Comparison of ENCODE assay signal across 8 mouse cellular contexts in genomic region chr3:89411490-89412393, GRCm38 (mm10). TPM values are rescaled to one million over a fixed set of nuclear protein-coding genes. Genes with fewer than 3 reads are reported as not detected.
DNase-seq lines count a peak whose midpoint lies in the region; ATAC-seq and TF ChIP-seq lines count a peak whose summit lies in the region.

Gene Flad1 (minus strand): TSS chr3:89411870.

- peak within 1 kb of the TSS; percentile 68 for H3K9ac ChIP-seq in heart, embryonic 12.5 days
- peak within 1 kb of the TSS; percentile 60 for H3K9ac ChIP-seq in kidney, postnatal 0 days (ENCODE audit: low read depth, low read length)
- peak within 1 kb of the TSS; percentile 67 for H3K9ac ChIP-seq in liver, embryonic 11.5 days (ENCODE audit: low read depth, low read length)
- H3K9ac ChIP-seq in stomach, embryonic 14.5 days (replicated peaks; ENCODE audit: low read depth, low read length), result peak within 1 kb of the TSS; percentile 48

- no peaks in the 10 kb centered on the region for H3K27me3 ChIP-seq in heart, embryonic 12.5 days (replicated peaks)
- H3K27me3 ChIP-seq in kidney, postnatal 0 days (ENCODE audit: insufficient read depth, low read length), result no peaks in the 10 kb centered on the region
- H3K27me3 ChIP-seq in liver, embryonic 11.5 days (replicated peaks; ENCODE audit: control insufficient read depth, insufficient read depth, low read length), result no peaks in the 10 kb centered on the region
- no peaks in the 10 kb centered on the region for H3K27me3 ChIP-seq in stomach, embryonic 14.5 days (ENCODE audit: control insufficient read depth, insufficient read depth, low read length)

- peaks cover 54% of the 10 kb centered on the region for H3K36me3 ChIP-seq in heart, embryonic 12.5 days
- H3K36me3 ChIP-seq in kidney, postnatal 0 days (ENCODE audit: insufficient read depth, low read length), result peaks cover 25% of the 10 kb centered on the region
- H3K36me3 ChIP-seq in liver, embryonic 11.5 days (ENCODE audit: control insufficient read depth, insufficient read depth, low read length), result peaks cover 28% of the 10 kb centered on the region
- H3K36me3 ChIP-seq in stomach, embryonic 14.5 days (ENCODE audit: control insufficient read depth, insufficient read depth, low read length), result peaks cover 26% of the 10 kb centered on the region

- no peak for TF ChIP-seq CTCF in kidney, postnatal 0 days (IDR thresholded peaks at IDR 0.05; ENCODE audit: low read depth)

- H3K4me2 ChIP-seq in heart, embryonic 12.5 days, result peak within 1 kb of the TSS; percentile 75
- H3K4me2 ChIP-seq in kidney, postnatal 0 days (ENCODE audit: low read length), result peak within 1 kb of the TSS; percentile 79
- peak within 1 kb of the TSS; percentile 85 for H3K4me2 ChIP-seq in liver, embryonic 11.5 days
- peak within 1 kb of the TSS; percentile 78 for H3K4me2 ChIP-seq in stomach, embryonic 14.5 days (replicated peaks; ENCODE audit: low read depth, low read length)

- peak within 1 kb of the TSS; percentile 65 for H3K4me3 ChIP-seq in heart, embryonic 12.5 days
- H3K4me3 ChIP-seq in kidney, postnatal 0 days (replicated peaks; ENCODE audit: low read depth, low read length), result peak within 1 kb of the TSS; percentile 50
- peak within 1 kb of the TSS; percentile 67 for H3K4me3 ChIP-seq in liver, embryonic 11.5 days (ENCODE audit: low read depth, low read length)
- peak within 1 kb of the TSS; percentile 62 for H3K4me3 ChIP-seq in stomach, embryonic 14.5 days (ENCODE audit: low read depth, low read length)

- ATAC-seq in erythroid progenitor cell, adult 5-6 weeks (replicated peaks; ENCODE audit: low FRiP score, poor library complexity, severe bottlenecking), result peak; percentile 99
- ATAC-seq in heart, embryonic 12.5 days (ENCODE audit: insufficient number of reproducible peaks, low FRiP score), result peak; percentile 99
- peak; percentile 99 for ATAC-seq in kidney, postnatal 0 days (replicated peaks; ENCODE audit: low FRiP score, low read depth)
- peak; percentile 100 for ATAC-seq in liver, embryonic 11.5 days (replicated peaks; ENCODE audit: low FRiP score)
- peak; percentile 99 for ATAC-seq in stomach, embryonic 14.5 days (ENCODE audit: insufficient number of reproducible peaks, insufficient read depth, low FRiP score, low read depth)

- H3K4me1 ChIP-seq in heart, embryonic 12.5 days (replicated peaks), result peaks cover 16% of the 10 kb centered on the region
- H3K4me1 ChIP-seq in kidney, postnatal 0 days (replicated peaks; ENCODE audit: insufficient read depth, low read length), result peaks cover 8% of the 10 kb centered on the region
- peaks cover 11% of the 10 kb centered on the region for H3K4me1 ChIP-seq in liver, embryonic 11.5 days (replicated peaks; ENCODE audit: control insufficient read depth, insufficient read depth, low read length)
- peaks cover 9% of the 10 kb centered on the region; the same call in 1 of the 2 replicates for H3K4me1 ChIP-seq in stomach, embryonic 14.5 days (ENCODE audit: control insufficient read depth, insufficient read depth, low read length)

- peak within 1 kb of the TSS; percentile 40; the same call in 1 of the 2 replicates for H3K27ac ChIP-seq in heart, embryonic 12.5 days (ENCODE audit: poor library complexity, severe bottlenecking)
- H3K27ac ChIP-seq in kidney, postnatal 0 days, result peak within 1 kb of the TSS; percentile 71
- H3K27ac ChIP-seq in liver, embryonic 11.5 days (ENCODE audit: low read depth, low read length), result peak within 1 kb of the TSS; percentile 62
- peak within 1 kb of the TSS; percentile 39; the same call in 1 of the 2 replicates for H3K27ac ChIP-seq in stomach, embryonic 14.5 days (ENCODE audit: low read length)

- WGBS in heart, embryonic 12.5 days, result 5% methylated on average over 28 of the region's 28 CpGs
- 6% methylated on average over 28 of the region's 28 CpGs for WGBS in kidney, postnatal 0 days
- 5% methylated on average over 28 of the region's 28 CpGs for WGBS in liver, embryonic 11.5 days
- 6% methylated on average over 28 of the region's 28 CpGs for WGBS in stomach, embryonic 14.5 days

- DNase-seq in CD4-positive helper T cell, adult 2 months (ENCODE audit: low read depth, low spot score), result peak; percentile 99
- DNase-seq in brain, embryonic 18.5 days (ENCODE audit: low read depth, low spot score), result peak; percentile 99
- DNase-seq in kidney, postnatal 0 days (ENCODE audit: low spot score), result peak; percentile 99
- DNase-seq in liver, embryonic 11.5 days (ENCODE audit: low spot score), result peak; percentile 90
- DNase-seq in naive thymus-derived CD4-positive, alpha-beta T cell, adult 2 months (ENCODE audit: low read depth), result peak; percentile 100

- 0 out of 2 replicates have a peak, but pooled peaks cover 4% of the 10 kb centered on the region for H3K9me3 ChIP-seq in heart, embryonic 12.5 days (replicated peaks)
- no peaks in the 10 kb centered on the region for H3K9me3 ChIP-seq in kidney, postnatal 0 days (replicated peaks; ENCODE audit: low read length)
- H3K9me3 ChIP-seq in liver, embryonic 11.5 days (ENCODE audit: control insufficient read depth, low read length), result no peaks in the 10 kb centered on the region
- no peaks in the 10 kb centered on the region for H3K9me3 ChIP-seq in stomach, embryonic 14.5 days (ENCODE audit: control insufficient read depth, low read depth, low read length)

RNA-seq across cellular contexts. Expression of gene Flad1, which starts in this region (rescaled TPM):
- 1.1 and 5.4 TPM in 2 replicates for total RNA-seq in erythroid progenitor cell, adult 5-6 weeks (2015; ENCODE audit: low replicate concordance)
- total RNA-seq in erythroid progenitor cell, adult 5-6 weeks (2017; ENCODE audit: low replicate concordance), result 0.68 and 1.3 TPM in 2 replicates
- polyA plus RNA-seq in heart, embryonic 12.5 days (2016; fragmentation: Nextera tagmentation; extraction: Ambion mirVana), result 31.7 and 32.5 TPM in 2 replicates
- polyA plus RNA-seq in kidney, postnatal 0 days (2015; fragmentation: Nextera tagmentation; extraction: Ambion mirVana), result 28.8 and 29.8 TPM in 2 replicates
- polyA plus RNA-seq in liver, embryonic 11.5 days (2014; fragmentation: Nextera tagmentation; extraction: Ambion mirVana), result 34.3 and 37.8 TPM in 2 replicates
- polyA plus RNA-seq in stomach, embryonic 14.5 days (2014; fragmentation: Nextera tagmentation; extraction: Ambion mirVana), result 22.3 and 24.5 TPM in 2 replicates

Comparison
In these comparisons a context has a peak if more than half of its experiments do, and no peak if none do; other contexts are left out.
1. Peak in every context shown above with its lines: DNase-seq, ATAC-seq, H3K4me3 ChIP-seq and H3K27ac ChIP-seq.